Mouse (Mus musculus): ENCODE measurements around the gene Ctnnbl1.

GRCm38 (mm10) chr2:157857496-157857895, 120.3 kb downstream of the Ctnnbl1 start:
- TF ChIP-seq CTCF (conservative IDR thresholded peaks at IDR 0.05 in 1 of 2, IDR thresholded peaks at IDR 0.05 in 1 of 2; ENCODE audit: low read depth in 2 of 2, low read length in 2 of 2) (no peak), POLR2A (IDR thresholded peaks at IDR 0.05; ENCODE audit: low read depth, low read length) (no peak)
